Mouse (Mus musculus): ENCODE measurements around the gene Pa2g4.
A peak's percentile ranks its signal among the peaks of the same experiment; 100 is the strongest.
"Not testable (repeated sequence)": the region's sequence is repeated elsewhere in the genome, so short reads cannot be mapped to it uniquely, and the experiment has no call there.

Pa2g4 gene

DNA sequence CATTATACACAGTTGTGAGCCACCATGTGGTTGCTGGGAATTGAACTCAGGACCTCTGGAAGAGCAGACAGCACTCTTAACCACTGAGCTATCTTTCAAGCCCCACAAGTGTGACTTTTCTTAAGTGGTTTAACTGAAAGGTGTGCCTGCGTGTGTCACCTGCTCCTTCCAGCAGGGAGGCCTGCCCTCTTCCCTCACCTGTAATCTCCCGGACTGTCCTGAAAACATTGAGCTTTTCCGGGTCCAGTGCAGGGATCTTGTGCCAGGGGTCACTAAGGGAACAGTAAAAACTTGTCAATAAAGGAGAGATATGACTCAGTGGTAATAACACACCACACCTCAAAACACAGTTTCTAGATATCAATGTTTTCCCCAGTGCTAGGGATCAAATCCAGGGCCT, 13.5 kb upstream of the Pa2g4 start:
- no peak for DNase-seq (ENCODE audit: low spot score)

DNA sequence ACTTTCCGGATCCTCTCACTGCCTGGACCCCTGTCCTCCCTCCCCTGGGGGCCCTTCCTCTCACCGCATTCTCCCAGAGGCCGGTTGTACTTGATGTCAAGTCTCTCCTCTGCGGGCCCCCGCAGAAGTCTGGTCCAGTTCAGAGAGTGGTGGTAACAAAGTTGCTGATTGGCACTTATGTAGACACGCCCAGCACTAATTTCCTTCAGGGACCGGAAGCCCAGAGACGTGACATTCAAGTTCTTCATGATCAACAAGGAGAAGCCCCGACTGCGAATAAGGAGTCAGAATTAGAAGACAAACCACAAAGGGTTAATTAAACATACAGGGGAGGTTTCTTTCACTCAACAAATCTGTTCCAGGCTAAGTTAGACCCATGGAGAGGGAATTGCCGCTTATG, 12.5 kb upstream of the Pa2g4 start:
- no peak for DNase-seq (ENCODE audit: low spot score)

DNA sequence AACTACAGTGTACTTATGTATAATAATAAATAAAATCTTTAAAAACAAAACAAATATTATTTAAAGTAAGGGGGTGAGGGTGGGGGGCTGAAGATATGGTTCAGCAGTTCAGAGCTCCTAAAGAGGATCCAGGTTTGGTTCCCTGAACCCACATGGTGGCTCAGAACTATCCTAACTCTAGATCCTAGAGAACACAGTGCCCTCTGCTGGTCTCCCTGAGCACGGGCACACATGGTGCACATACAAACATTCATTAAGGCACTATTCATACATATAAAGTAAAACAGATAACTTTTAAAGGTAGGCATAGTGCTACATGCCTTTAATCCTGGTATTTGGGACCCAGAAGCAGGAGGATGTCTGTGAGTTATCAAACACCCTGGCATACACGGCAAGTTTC, 9.3 kb upstream of the Pa2g4 start:
- no peak for DNase-seq (ENCODE audit: low spot score)

DNA sequence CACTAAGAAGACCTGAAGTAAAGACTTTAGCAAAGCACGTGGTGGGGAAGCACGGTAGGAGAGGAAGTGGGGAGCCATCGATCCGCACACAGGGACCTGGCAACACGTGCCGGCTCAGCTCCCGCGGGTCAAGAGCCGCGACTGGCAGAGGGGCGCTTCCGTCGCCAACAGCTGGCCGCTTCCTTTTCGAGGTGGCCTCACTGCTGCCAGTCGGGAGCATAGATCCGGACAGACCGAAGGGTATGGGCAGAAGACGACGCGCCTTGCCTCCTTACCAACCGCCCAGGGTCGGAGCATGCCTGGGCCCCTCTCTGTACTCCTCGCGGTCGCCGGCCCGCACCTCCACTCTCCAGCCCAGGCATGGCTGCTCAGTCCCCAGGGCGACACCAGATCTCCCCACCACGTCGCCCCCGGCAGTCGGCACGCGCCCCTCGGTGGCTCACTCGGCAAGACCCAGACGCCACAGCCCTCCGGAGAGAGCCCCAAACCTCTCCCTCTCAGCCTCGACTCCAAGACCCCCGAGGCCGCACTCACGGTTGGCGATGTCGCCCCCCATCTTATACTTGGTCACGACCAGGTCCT, 490 bp downstream of the Pa2g4 start:
- DNase-seq (ENCODE audit: low spot score) = no peak

DNA sequence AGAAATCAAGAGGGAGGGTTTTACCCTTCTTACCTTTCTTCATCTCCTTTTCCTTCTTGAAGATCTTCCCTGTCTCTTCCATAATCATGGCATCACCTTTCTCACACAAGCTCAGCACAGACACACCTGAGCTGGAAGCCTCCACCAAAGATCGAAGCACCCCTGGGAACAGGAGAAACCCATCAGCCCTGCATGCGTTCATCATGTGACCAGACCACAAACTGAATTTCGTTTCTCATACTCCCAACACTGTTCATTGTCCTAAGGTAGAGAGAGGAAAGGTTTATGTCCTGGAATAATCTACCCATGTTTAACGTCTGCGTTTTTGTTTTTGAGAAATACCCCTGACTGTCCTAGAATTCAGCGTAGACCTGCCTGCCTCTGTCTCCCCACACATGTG, 2.2 kb downstream of the Pa2g4 start:
- no peak for DNase-seq (ENCODE audit: low spot score)

DNA sequence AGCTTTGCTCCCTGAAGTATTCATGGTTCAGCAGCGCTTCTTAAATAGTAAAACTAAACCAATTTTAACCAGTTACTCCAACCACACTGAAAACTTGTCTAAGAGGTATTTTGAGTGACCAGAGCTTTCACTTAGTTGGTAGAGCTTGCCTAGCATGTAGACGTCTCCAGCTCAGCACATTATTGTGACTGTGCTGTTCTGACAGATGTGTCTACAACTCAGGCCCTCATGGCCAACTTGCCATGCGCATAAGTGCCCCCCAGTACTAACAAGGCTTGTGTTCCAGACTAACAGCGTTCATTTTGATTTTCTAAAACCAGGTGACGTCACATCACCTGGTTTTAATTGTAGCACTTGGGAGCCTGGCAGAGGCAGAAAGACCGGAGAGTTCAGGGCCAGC, 8.8 kb downstream of the Pa2g4 start:
- no peak for DNase-seq (ENCODE audit: low spot score)

DNA sequence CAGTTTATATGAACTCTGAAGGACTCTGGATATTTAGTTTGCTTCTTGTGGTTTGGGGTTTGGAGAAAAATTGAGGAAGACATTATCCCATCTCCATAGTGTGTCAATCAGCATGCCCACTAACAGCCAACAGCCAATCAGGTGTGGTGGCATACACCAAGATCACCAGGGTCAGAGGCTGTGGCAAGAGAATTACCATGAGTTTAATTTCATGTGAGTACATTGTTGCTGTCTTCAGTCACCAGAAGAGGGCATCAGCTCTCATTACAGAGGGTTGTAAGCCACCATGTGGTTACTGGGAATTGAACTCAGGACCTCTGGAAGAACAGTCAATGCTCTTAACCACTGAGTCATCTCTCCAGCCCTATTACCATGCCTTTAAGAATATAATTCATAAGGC, 9.5 kb downstream of the Pa2g4 start:
- no peak for DNase-seq (ENCODE audit: low spot score)

DNA sequence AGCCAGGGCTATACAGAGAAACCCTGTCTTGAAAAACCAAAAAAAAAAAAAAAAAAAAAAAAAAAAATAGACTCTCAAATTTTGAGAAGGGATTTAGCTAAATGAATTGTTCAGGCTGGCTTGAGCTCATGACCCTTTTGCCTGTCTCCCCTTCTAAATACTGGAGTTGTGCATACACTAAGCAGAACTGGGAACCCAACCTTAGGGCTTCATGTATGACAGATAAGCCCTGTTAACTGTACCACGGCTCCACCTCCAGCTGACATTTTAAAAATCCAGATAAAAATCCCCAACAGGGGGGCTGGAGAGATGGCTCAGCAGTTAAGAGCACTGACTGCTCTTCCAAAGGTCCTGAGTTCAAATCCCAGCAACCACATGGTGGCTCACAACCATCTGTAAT, 10.2 kb downstream of the Pa2g4 start:
- not testable (repeated sequence) for DNase-seq (ENCODE audit: low spot score)

DNA sequence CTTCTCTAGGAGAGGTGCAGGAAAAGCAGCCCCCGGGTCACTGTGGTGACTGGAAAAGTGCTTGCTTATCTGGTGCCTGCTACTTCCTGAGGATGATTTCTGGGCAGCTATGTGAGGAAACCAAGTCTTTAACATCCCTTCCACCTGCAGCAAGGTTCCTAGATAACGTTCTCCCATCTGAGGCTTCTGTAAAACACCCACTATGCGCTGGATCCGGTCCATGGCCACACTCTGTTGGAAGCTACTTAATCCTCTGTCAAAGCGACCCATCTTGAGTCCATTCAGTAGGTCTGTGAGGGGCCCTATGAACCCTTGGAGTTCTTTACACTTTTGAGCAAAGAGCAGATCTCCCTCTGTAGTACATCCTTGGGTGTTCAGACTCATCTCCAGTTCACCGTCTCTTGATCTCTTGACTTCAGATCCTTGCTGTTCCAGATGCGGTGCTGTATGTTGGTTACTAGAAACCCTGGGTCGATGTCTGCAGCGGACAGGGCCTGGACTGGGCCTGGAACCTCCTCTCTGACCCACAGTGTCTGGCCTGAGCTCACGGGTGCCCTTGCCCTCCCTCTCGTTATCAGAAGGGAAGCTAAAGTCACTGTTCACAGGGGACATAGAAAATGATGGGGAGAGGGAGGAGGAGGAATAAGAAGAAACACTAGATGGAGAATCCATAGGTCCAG, 15.5 kb downstream of the Pa2g4 start:
- DNase-seq (ENCODE audit: low spot score) = not testable (repeated sequence)

DNA sequence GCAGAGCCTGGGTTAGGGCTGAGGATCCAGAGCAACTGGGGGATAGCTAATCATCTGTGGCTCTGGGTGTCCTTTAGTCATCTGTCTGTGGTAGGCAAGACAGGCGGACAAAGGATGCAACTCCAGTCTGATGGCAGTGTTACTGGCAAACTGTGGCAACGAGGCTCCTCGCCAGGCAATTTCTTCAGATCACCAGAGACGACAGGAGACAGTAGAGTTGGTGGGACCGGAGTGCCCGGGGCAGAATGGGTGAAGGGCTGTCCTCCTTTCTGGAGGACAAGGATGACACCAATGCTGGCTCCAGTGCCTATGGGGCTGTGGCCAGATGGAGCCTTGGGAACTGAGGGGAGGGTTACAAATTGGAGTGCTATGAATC, 16.1 kb downstream of the Pa2g4 start:
- not testable (repeated sequence) for DNase-seq (ENCODE audit: low spot score)

DNA sequence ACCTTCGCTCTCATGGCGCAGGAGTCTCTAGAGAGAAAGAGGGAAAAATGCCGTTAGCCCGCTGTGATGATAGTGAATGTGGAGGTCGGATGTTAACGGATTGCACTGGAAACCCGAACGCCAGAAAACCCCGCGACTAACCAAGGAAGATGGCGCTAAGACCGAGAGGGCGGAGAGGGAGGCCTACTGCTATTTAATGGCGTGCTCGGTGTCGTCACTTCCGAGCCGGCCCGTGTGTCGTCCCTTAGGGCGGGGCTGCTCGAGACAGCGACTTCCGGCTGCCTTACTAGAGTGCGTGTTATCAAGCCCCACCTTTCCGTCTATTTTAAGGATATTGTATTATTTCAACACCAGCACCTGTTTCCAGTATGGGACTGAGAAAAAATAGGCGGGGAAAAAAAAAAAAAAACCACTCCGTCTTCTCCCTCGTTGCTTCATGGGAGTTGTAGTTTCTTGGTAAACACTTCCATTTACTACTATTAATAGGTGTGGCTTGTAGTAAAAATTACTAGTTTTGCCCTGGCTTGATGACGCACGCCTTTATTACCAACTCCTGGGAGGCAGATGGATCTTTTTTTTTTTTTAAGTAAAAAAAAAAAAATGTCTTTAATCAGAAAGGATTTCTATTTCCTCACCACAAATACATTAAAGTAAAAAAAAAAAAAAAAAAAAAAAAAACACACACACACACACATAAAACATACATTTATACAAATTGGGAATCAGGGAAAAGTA, 16.7 kb downstream of the Pa2g4 start, which contains the start of gene Rpl41:
Rpl41 (minus strand) TSS at position 359 of the 735 bp plus-strand sequence.
- DNase-seq (ENCODE audit: low spot score) = peak; percentile 76

DNA sequence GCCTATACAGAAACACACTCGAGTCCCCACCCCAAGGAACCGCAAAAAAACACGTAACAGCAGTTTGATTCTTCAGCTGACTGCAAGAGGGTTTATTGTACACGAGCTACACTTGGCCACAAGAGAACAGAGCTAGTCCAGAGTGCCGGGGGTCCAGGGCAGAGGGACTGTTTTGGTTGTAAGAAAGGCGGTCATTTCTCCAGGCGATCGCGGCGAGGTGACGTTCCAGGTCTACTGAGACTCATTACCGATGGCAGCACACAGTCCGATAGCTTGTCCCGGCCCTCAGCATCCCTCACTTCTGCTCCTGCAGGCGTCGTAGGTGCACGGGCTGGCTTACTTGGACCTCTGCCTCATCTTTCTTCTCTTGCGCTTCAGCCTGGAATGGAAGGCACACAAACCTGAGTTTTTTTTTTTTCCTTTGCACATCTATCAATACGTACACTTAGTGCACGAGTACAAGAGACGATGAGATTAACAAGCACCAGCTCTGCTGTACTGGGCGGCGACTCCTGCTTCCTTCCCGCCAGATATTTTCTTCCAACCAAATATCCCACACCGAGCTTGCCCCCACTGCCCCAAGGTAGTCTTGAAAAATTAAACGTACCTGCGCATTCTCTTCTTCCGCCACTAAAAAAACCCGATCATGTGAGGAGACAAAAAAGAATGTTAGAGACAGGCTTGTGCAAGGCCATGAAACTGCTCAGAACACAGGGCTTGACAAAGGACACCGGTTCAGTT, 17.6 kb downstream of the Pa2g4 start:
- DNase-seq (ENCODE audit: low spot score) = not testable (repeated sequence)

DNA sequence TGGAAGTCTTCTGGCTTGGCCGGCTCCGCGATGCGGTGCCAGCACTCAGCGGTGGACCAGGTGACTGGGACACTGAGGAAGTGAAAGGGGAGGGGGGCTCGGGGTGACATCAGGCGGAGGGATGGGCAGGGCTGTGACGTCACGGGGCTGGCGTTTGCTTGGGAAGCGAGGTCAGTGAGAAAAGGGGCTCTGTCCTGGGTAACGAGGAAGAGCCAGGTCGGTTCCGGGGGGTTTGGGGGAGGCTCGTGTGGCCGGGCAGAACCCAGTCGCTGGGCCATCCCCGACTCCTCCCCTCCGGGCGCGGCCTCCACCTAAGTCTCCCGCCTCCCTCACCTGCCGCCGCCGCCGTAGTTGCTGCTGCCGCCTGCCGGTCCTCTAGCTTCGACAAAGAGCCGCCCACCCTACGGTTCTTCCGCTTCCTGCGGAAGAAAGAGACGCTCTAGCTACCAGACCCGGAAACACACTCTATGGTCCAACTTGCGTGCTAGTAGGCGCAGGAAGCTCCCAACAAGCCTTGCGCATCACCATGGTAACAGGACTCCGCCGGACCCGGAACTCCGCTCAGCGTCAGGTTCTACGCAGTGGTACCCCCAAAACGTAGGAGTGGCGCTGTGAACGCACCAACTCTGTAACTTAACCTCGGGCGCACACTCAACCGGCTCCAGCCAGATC, 18.3 kb downstream of the Pa2g4 start, which contains the start of gene Zc3h10:
Zc3h10 (minus strand) TSS at position 414 of the 672 bp plus-strand sequence.
- DNase-seq (ENCODE audit: low spot score) = peak; percentile 75

DNA sequence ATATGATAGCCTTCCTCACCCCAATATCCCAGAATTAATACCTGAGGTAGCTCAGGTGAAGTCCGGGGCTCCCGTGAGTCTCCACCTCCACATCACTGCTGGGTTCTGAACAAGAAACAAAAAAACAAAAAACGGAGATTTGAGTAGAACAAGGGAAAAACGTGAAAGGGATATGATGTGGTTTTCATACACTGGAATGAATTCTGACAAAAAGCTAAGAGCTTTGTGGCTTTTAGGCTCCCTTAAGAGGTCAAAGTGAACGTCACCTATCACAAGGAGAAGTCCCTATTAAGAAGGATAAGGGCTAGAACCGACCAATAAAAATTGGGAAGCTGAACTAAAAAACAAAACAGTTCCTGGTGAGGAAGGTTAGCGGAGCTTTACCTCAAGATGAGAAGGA, 19.0 kb downstream of the Pa2g4 start:
- no peak for DNase-seq (ENCODE audit: low spot score)

DNA sequence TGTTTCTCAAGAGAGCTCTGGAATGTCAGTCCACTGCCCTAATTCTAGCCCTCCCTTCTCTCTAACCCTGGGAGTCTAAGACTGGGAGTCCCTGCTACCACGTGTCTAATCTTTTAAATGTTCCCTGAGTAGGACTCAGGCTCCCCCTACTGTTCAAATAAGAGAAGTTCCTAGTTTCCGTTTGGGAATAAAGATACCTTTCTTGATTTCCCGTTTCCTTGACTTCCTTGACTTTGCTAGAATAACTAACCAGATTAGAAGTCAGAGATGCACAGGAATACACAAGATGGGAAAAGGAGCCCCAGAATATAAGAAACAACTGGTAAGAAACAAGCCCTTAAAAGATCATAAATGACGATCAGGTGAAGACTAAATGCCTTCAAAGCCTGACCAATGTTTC, 19.4 kb downstream of the Pa2g4 start:
- DNase-seq (ENCODE audit: low spot score) = no peak

DNA sequence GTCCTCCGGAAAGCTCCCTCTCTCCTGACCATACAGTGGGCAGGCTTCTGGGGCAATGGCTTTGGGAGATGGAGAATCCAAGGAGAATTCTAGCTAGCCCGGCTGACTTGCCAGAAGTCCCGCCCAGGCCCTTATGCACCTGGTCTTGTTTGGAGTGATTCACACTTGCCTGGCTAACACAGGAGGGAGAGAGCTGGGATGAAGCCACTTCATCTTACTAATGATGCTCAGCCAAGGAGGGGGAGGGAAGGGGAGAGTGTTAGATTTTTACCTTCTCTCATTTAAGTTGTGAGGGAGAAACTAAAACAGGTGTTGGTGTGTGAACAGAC, 20.3 kb downstream of the Pa2g4 start:
- no peak for DNase-seq (ENCODE audit: low spot score)

DNA sequence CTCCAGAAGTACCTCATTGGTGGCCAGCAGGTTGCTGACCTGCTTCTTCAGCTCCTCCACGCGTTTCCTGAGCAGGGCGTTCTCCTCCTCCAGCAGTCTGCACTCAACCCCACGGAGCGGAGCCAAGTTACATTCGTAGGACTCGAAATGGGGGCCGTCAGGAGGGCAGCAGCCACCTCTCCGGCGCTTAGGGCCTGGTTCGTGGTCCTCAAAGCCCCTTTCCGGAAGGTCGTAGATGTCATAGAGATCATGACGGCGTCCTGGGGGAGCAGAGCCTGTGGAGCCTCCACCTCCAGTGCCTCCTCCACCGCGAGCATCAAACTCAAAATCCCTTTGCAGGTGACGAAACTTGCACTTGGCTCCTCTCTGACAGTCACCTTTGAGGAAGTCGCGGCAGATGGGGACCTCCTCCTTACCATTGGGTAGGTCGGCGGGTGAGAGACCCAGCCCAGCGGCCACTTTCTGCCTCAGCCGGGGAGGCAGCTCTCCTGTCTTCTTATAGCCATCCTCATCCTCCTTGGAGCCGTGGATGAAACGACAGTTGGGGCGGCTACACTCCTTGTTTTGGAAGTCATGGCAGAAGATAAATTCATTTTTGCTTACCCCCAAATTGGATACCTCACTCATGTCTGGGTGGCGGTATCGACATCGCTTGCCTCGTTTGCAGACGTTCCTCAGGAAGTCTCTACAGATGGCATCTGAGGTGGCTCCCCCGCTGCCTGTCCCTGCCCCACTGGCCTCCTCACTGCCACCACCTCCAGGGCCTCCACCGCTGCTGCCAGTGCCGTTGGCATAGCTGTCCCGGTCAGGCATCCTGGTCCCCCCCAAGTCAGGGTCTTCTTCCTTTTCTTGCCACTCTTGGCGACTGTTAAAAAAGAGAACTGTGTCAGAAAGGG, 20.9 kb downstream of the Pa2g4 start:
- DNase-seq (ENCODE audit: low spot score) = no peak

DNA sequence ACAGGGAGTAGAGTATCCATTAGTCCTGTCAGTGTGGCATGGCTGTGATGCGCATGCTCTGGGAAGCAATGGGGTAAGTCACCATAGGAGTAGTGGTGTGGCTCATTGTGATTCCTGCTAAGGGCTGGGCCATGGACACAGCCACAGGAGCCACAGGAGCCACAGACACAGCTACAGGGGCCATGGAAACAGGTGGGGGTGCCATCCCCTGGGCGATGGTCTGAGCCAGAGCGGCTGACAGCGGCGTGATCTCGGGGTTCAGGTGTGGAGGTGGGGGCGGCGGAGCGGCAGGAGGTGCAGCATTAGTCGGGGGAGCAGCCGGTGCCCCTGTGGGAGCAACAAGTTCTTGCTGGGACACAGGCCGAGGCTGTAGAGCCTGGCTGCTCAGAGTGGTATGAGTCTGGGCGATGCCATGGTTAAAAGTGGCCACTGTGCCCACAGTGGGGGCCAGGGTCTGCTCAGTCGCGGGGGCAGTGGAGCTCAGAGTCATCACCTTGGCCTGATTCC, 21.6 kb downstream of the Pa2g4 start:
- DNase-seq (ENCODE audit: low spot score) = no peak

DNA sequence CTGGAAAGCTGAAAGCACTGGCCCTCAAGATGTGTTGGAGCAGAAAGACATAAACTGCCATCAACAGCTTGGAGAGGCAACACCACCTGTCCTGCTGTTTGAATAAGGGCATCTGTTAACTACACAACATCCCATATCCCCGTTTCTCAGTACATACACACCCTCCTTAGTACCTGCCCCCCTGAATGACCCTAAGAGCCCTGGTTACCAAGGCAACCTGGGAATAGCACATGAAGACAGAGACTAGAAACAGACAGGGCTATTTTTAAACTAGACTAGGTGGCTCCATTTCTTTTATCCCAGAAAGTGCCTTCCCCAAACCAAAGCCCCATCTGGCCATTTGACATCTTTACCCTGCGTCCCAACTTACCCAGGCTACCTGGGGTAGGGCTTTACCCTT, 22.7 kb downstream of the Pa2g4 start:
- no peak for DNase-seq (ENCODE audit: low spot score)

DNA sequence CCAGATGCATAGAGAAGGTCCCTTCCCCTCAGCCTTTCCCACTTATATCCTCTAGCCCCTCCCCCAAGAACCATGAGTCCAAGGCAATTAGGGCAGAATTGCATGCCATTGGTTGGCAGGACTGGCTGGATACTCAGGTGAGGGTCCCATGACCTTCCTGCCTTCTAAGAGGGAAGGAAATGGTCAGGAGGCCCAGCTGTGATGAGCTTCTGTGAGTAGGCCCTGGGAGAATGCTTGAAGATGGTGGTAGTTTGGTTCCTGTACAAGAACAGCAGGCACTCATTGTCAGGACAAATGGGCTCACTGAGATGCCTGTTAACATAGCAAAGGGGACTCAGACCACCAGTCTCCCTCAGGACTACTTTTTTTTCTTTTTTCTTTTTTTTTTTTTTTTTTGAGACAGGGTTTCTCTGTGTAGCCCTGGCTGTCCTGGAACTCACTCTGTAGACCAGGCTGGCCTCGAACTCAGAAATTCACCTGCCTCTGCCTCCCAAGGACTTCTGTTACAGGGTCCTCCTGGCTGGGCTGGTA, 27.4 kb downstream of the Pa2g4 start:
- DNase-seq (ENCODE audit: low spot score) = no peak
